Mouse (Mus musculus) NIH3T3 (cell line): ENCODE results near the gene Gabrr2.

Experiments used
- DNase-seq: peaks from one replicate; pipeline ENCODE4 v3.0.0-alpha.2; 2012; ENCODE audit warnings: low read depth

Gabrr2 gene

GRCm38 (mm10) chr4:33062981-33063380 lies at the start of gene Gabrr2:
Gabrr2 (plus strand) TSS chr4:33062999.
- DNase-seq = no peak

- peak; percentile 93 for DNase-seq
Observed at GRCm38 (mm10) chr4:33018361-33018999, 44.3 kb upstream of the Gabrr2 start.

GRCm38 (mm10) chr4:33024420-33024819 lies 38.4 kb upstream of the Gabrr2 start:
- DNase-seq = no peak

DNA sequence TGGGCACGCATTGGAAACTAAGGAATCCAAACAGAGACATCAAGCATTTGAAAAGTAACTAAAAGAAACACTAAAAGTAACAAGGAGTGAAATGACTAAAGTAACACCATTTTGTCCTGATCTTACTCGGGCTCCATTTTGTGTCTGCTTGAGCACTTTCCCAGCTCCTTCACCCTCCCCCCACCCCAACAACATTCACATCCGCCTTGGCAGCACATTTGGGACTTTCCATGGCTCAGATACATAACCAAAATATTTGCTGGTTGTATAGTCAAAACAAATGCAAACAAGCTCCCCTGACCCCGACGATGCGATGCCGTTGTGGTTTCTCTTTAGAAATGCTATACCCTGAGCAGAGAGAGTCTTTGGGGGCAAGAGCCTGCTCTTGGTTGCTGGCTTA lies 33.7 kb upstream of the Gabrr2 start:
- no peak for DNase-seq

DNA sequence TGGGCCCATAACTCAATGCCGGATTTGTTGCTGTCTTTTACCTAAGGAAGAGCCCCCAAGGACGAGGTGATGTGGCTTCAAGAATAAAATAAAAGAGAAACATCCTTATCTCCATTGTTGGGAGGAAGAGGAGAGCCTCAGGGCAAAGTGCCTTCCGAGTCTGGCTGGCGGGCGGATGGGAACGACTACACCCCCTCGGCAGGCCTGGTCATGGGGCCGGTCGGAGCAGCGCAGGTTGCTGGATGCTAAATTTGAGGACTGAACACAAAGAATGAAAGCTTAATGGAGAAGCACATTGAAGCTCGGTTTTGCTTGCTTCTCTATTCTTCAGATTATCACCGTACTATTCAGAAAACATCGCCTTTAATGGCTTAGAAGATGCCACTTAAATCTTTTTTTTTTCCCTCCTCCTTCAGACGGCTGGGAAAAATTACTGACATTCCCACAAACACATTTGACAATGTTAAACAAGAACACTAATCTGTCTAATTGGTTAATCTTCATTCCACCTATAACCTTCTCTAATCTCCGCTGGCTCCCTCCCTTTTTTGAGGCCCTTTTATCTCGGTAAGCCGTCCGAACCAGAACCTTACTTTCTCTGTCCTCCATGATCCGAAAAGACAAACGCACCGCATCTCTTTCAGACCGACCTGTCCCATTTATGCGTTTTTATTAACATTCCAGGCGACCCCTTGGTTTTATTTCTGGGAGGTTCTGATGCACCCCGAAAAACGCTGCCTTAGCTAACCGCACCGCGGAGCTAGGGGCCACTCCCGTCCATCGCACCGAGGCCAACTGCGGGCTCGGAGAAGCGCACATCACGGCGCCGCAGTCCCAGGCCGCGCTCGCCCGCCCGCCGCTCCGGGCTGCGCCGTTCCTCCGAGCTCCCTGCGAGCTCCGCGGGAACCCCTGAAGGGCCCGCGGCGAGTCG lies 32.3 kb upstream of the Gabrr2 start:
- peak; percentile 54 for DNase-seq

- peak; percentile 94 for DNase-seq
Observed at GRCm38 (mm10) chr4:33031195-33031960, 31.4 kb upstream of the Gabrr2 start, which contains the start of gene Ube2j1. Ube2j1 (plus strand) TSS chr4:33031416.

- DNase-seq = no peak
Observed at GRCm38 (mm10) chr4:33032045-33032444, 30.8 kb upstream of the Gabrr2 start.

GRCm38 (mm10) chr4:33033515-33033914 lies 29.3 kb upstream of the Gabrr2 start:
- no peak for DNase-seq

- no peak for DNase-seq
Observed at GRCm38 (mm10) chr4:33039826-33040225, 23.0 kb upstream of the Gabrr2 start.

DNA sequence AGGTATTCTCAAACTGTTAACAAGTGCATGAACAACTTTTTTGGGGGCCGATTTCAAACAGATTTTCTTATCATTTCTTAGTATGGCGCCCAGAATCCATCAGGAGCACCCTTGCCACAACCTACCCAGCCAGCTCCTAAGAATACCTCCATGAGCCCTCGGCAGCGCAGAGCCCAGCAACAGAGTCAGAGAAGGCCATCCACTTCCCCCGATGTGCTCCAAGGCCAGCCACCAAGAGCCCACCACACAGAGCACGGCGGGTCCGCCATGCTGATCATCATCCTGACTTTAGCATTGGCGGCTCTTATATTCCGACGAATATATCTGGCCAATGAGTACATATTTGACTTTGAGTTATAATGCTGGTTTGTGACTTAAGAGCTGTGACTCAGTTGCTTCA lies 13.2 kb upstream of the Gabrr2 start:
- no peak for DNase-seq

DNA sequence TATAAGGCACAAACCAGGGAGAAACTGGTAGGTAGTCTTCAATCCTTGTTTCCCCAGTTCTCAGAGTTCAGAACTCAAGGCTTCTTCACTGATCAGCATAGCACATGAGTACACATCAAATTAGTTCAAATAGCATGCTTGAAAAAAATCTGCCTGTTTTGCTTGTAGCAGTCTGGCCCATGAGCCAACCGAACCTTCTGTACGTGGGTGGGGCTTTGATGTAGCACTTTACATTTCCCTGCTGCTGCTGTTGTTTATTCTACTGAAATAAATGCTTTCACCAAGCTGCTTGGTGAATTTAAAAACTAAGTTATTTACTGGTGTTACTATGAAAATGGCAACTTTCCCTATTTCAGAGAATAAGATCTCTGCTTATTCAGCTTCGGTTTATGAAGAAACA lies 10.7 kb upstream of the Gabrr2 start:
- no peak for DNase-seq

- DNase-seq = no peak
Observed at GRCm38 (mm10) chr4:33052650-33053049, 10.1 kb upstream of the Gabrr2 start.

- DNase-seq = no peak
Observed at GRCm38 (mm10) chr4:33054426-33054825, 8.4 kb upstream of the Gabrr2 start.

GRCm38 (mm10) chr4:33056317-33056716 lies 6.5 kb upstream of the Gabrr2 start:
- no peak for DNase-seq

GRCm38 (mm10) chr4:33057890-33058687 lies 4.7 kb upstream of the Gabrr2 start:
- DNase-seq = no peak

DNA sequence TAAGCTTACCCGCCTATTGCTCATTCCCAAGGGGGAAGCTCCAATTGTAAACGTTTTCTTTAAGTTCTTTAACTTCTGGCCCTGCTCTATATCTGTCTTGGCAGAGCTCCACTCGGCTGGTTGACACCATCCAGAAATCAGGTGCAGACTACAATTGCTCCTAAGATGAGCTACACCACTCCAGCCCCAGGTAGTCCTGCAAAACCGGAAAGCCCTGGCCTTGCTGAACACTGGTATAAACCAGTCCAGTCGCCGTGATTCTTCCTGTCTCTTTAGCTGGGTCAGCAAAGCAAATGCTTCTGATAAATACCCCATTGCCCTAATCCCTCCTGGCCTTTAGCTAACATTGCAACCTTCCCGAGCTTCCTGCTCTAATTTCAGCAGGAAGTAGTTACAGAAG lies 1.6 kb upstream of the Gabrr2 start:
- DNase-seq = no peak

- no peak for DNase-seq
Observed at GRCm38 (mm10) chr4:33064986-33065385, 2.2 kb downstream of the Gabrr2 start.

- DNase-seq = no peak
Observed at GRCm38 (mm10) chr4:33066223-33066960, 3.6 kb downstream of the Gabrr2 start.

DNA sequence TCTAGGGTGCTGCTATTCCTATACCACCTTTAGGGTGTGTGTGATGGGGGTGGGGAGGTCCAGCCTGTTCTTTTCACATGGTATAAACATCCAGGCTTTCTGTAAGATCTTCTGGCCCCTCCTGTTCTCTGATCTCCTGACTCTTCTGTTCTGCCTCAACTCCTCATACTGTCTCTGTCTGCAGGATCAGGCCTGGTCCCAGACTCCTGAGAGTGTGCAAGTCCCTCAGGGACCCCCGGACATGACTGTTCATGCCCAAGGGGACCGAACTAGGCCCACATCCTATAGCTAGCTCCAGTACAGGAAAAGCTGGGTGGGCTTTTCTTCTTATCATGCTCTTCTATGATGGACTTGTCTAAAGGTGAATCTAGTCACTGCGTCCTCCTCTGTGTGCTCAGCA lies 4.5 kb downstream of the Gabrr2 start:
- DNase-seq = no peak

- DNase-seq = no peak
Observed at GRCm38 (mm10) chr4:33067826-33068225, 5.0 kb downstream of the Gabrr2 start.

GRCm38 (mm10) chr4:33068894-33069293 lies 6.1 kb downstream of the Gabrr2 start:
- no peak for DNase-seq
